Mouse (Mus musculus) embryo, embryonic 10 days (tissue): ENCODE measurements around the gene Slc19a3.
"Not testable (repeated sequence)": the region's sequence is repeated elsewhere in the genome, so short reads cannot be mapped to it uniquely, and the experiment has no call there.

Source experiments
- DNase-seq: peaks from one replicate; pipeline ENCODE4 v3.0.0-alpha.2; 2015; ENCODE audit warnings: low spot score

Gene Slc19a3

GRCm38 (mm10) chr1:83006218-83007179 lies 31.7 kb downstream of the Slc19a3 start:
- no peak for DNase-seq

GRCm38 (mm10) chr1:83000306-83000705 lies 37.9 kb downstream of the Slc19a3 start, which contains the start of gene Gm47959:
Gene Gm47959 (plus strand): TSS chr1:83000548.
- not testable (repeated sequence) for DNase-seq

- no peak for DNase-seq
Measured at GRCm38 (mm10) chr1:82993947-82994346, 44.3 kb downstream of the Slc19a3 start.

GRCm38 (mm10) chr1:82992093-82992492 lies 46.2 kb downstream of the Slc19a3 start:
- DNase-seq, result no peak

GRCm38 (mm10) chr1:82991596-82991995 lies 46.7 kb downstream of the Slc19a3 start:
- DNase-seq, result no peak

- no peak for DNase-seq
Measured at GRCm38 (mm10) chr1:82991062-82991461, 47.2 kb downstream of the Slc19a3 start.

GRCm38 (mm10) chr1:82987530-82988198 lies 50.6 kb downstream of the Slc19a3 start:
- peak; percentile 76 for DNase-seq

GRCm38 (mm10) chr1:82986738-82987137 lies 51.5 kb downstream of the Slc19a3 start:
- DNase-seq, result no peak

GRCm38 (mm10) chr1:82977840-82978239 lies 60.4 kb downstream of the Slc19a3 start:
- DNase-seq, result no peak

GRCm38 (mm10) chr1:82975750-82976149 lies 62.5 kb downstream of the Slc19a3 start:
- peak; percentile 13 for DNase-seq

GRCm38 (mm10) chr1:82974342-82974741 lies 63.9 kb downstream of the Slc19a3 start:
- DNase-seq, result peak; percentile 16

GRCm38 (mm10) chr1:82973901-82974300 lies 64.3 kb downstream of the Slc19a3 start:
- no peak for DNase-seq

GRCm38 (mm10) chr1:82973244-82973643 lies 65.0 kb downstream of the Slc19a3 start:
- no peak for DNase-seq

GRCm38 (mm10) chr1:82972046-82972445 lies 66.2 kb downstream of the Slc19a3 start:
- DNase-seq, result peak; percentile 49

GRCm38 (mm10) chr1:82966413-82966812 lies 71.8 kb downstream of the Slc19a3 start:
- DNase-seq, result no peak
